Mouse (Mus musculus) limb, embryonic 10.5 days (tissue): ENCODE results near the gene P2rx7. TPM values are rescaled to one million over a fixed set of nuclear protein-coding genes. Genes with fewer than 3 reads are reported as not detected.
"Not testable (repeated sequence)": the region's sequence is repeated elsewhere in the genome, so short reads cannot be mapped to it uniquely, and the experiment has no call there.

Experiments
- DNase-seq: peaks from one replicate; pipeline ENCODE4 v3.0.0-alpha.2; 2017; ENCODE audit warnings: low spot score
- H3K27ac ChIP-seq: fragments of 300-500 bp; sonication (generic); 2 replicates; pipeline ENCODE4 v1.5.1; 2016; ENCODE audit warnings: mild to moderate bottlenecking
- H3K27me3 ChIP-seq: fragments of 300-500 bp; sonication (generic); 2 replicates; pipeline ENCODE4 v1.6.1; 2016; ENCODE audit warnings: low read depth, mild to moderate bottlenecking; ENCODE audit not compliant: poor library complexity, severe bottlenecking
- H3K36me3 ChIP-seq: fragments of 300-500 bp; sonication (generic); 2 replicates; pipeline ENCODE4 v1.6.1; 2016; ENCODE audit warnings: mild to moderate bottlenecking, moderate library complexity
- H3K4me1 ChIP-seq: fragments of 300-500 bp; sonication (generic); 2 replicates; pipeline ENCODE4 v1.6.1; 2016
- H3K4me3 ChIP-seq: fragments of 300-500 bp; sonication (generic); 2 replicates; pipeline ENCODE4 v1.5.1; 2016; ENCODE audit warnings: mild to moderate bottlenecking, moderate library complexity
- H3K9me3 ChIP-seq: fragments of 300-500 bp; sonication (generic); replicated peaks from 2 replicates; pipeline ENCODE4 v1.6.1; 2016; ENCODE audit warnings: mild to moderate bottlenecking
- WGBS: fragments of 180-500 bp; shearing (Covaris S2); methylation state at CpG from one replicate; pipeline ENCODE4 v1.1.7; 2016; 5-methylcytosine and 5-hydroxymethylcytosine counted together
- polyA plus RNA-seq: library from polyadenylated mRNA; unstranded; fragments of >200 nt; fragmentation: Nextera tagmentation; extraction: Ambion mirVana; gene quantifications from 2 replicates; pipeline ENCODE4 v1.2.1, GENCODE M21; 2016

P2rx7 gene
- polyA plus RNA-seq, 1 experiment from 2014 or later: not detected

GRCm38 (mm10) chr5:122649264-122649663 lies 5.6 kb downstream of the P2rx7 start:
- Histone ChIP-seq H3K27me3 (no peaks in the 10 kb centered on the region), H3K9me3 (no peaks in the 10 kb centered on the region), H3K27ac (no peak overlapping the region), H3K36me3 (no peaks in the 10 kb centered on the region), H3K4me3 (no peak overlapping the region), H3K4me1 (peaks cover 15% of the 10 kb centered on the region)
- WGBS: 85% methylated on average over 8 of the region's 8 CpGs
- DNase-seq: no peak

GRCm38 (mm10) chr5:122650100-122650499 lies 6.4 kb downstream of the P2rx7 start:
- WGBS: 87% methylated on average over 8 of the region's 8 CpGs
- Histone ChIP-seq H3K27me3 (no peaks in the 10 kb centered on the region), H3K27ac (no peak overlapping the region), H3K4me3 (no peak overlapping the region), H3K36me3 (no peaks in the 10 kb centered on the region), H3K9me3 (no peaks in the 10 kb centered on the region), H3K4me1 (peaks cover 15% of the 10 kb centered on the region)
- no peak for DNase-seq

- 81% methylated on average over 7 of the region's 7 CpGs for WGBS
- H3K9me3 ChIP-seq: no peaks in the 10 kb centered on the region
- no peak overlapping the region for H3K27ac ChIP-seq
- H3K36me3 ChIP-seq: no peaks in the 10 kb centered on the region
- no peak for DNase-seq
- H3K27me3 ChIP-seq: no peaks in the 10 kb centered on the region
- H3K4me1 ChIP-seq: peaks cover 15% of the 10 kb centered on the region
- no peak overlapping the region for H3K4me3 ChIP-seq
These were observed 8.8 kb downstream of the P2rx7 start for GRCm38 (mm10) chr5:122652506-122652905.

GRCm38 (mm10) chr5:122653112-122653445 lies 9.4 kb downstream of the P2rx7 start:
- no peaks in the 10 kb centered on the region for H3K36me3 ChIP-seq
- H3K27me3 ChIP-seq: no peaks in the 10 kb centered on the region
- H3K4me3 ChIP-seq: no peak overlapping the region
- 82% methylated on average over 10 of the region's 10 CpGs for WGBS
- peaks cover 15% of the 10 kb centered on the region for H3K4me1 ChIP-seq
- peak overlapping the region; percentile 73; the same call in 1 of the 2 replicates for H3K27ac ChIP-seq
- no peak for DNase-seq
- no peaks in the 10 kb centered on the region for H3K9me3 ChIP-seq

GRCm38 (mm10) chr5:122653446-122654267 lies 9.9 kb downstream of the P2rx7 start:
- WGBS: 59% methylated on average over 15 of the region's 15 CpGs
- Histone ChIP-seq H3K27ac (peak overlapping the region; percentile 73), H3K4me1 (peaks cover 15% of the 10 kb centered on the region), H3K9me3 (no peaks in the 10 kb centered on the region), H3K4me3 (no peak overlapping the region), H3K27me3 (no peaks in the 10 kb centered on the region), H3K36me3 (no peaks in the 10 kb centered on the region)
- no peak for DNase-seq

- H3K27me3 ChIP-seq: no peaks in the 10 kb centered on the region
- H3K36me3 ChIP-seq: no peaks in the 10 kb centered on the region
- H3K9me3 ChIP-seq: no peaks in the 10 kb centered on the region
- H3K4me1 ChIP-seq: peaks cover 15% of the 10 kb centered on the region
- 66% methylated on average over 5 of the region's 5 CpGs for WGBS
- H3K4me3 ChIP-seq: no peak overlapping the region
- H3K27ac ChIP-seq: peak overlapping the region; percentile 73
- DNase-seq: no peak
These were observed 10.5 kb downstream of the P2rx7 start for GRCm38 (mm10) chr5:122654268-122654573.

GRCm38 (mm10) chr5:122656808-122657207 lies 13.1 kb downstream of the P2rx7 start:
- H3K36me3 ChIP-seq: no peaks in the 10 kb centered on the region
- no peak for DNase-seq
- H3K9me3 ChIP-seq: no peaks in the 10 kb centered on the region
- H3K4me1 ChIP-seq: peaks cover 15% of the 10 kb centered on the region
- H3K27me3 ChIP-seq: no peaks in the 10 kb centered on the region
- WGBS: 90% methylated on average over 12 of the region's 12 CpGs
- H3K4me3 ChIP-seq: no peak overlapping the region
- no peak overlapping the region for H3K27ac ChIP-seq

- WGBS: 93% methylated on average over 6 of the region's 6 CpGs
- DNase-seq: no peak
These were observed 18.8 kb downstream of the P2rx7 start for GRCm38 (mm10) chr5:122662501-122662900.

GRCm38 (mm10) chr5:122665036-122665435 lies 21.3 kb downstream of the P2rx7 start:
- no peak for DNase-seq
- Histone ChIP-seq H3K4me3 (no peak overlapping the region), H3K36me3 (no peaks in the 10 kb centered on the region), H3K27me3 (no peaks in the 10 kb centered on the region), H3K27ac (no peak overlapping the region), H3K4me1 (peaks cover 11% of the 10 kb centered on the region), H3K9me3 (no peaks in the 10 kb centered on the region)
- WGBS: 70% methylated on average over 5 of the region's 5 CpGs

More at GRCm38 (mm10) chr5:122662501-122662900, 18.8 kb downstream of the P2rx7 start:
- H3K27me3 ChIP-seq: no peaks in the 10 kb centered on the region
- H3K27ac ChIP-seq: no peak overlapping the region
- H3K4me1 ChIP-seq: peaks cover 11% of the 10 kb centered on the region
- H3K4me3 ChIP-seq: no peak overlapping the region
- no peaks in the 10 kb centered on the region for H3K9me3 ChIP-seq
- no peaks in the 10 kb centered on the region for H3K36me3 ChIP-seq

GRCm38 (mm10) chr5:122668981-122669897 lies 25.5 kb downstream of the P2rx7 start:
- no peak overlapping the region for H3K27ac ChIP-seq
- H3K4me1 ChIP-seq: peaks cover 10% of the 10 kb centered on the region
- no peak for DNase-seq
- no peak overlapping the region for H3K4me3 ChIP-seq
- 84% methylated on average over 15 of the region's 15 CpGs for WGBS
- no peaks in the 10 kb centered on the region for H3K36me3 ChIP-seq
- H3K9me3 ChIP-seq: no peaks in the 10 kb centered on the region
- no peaks in the 10 kb centered on the region for H3K27me3 ChIP-seq

GRCm38 (mm10) chr5:122671641-122672040 lies 27.9 kb downstream of the P2rx7 start:
- not testable (repeated sequence) for H3K4me1 ChIP-seq, H3K9me3 ChIP-seq, H3K4me3 ChIP-seq, H3K36me3 ChIP-seq, H3K27ac ChIP-seq, DNase-seq, H3K27me3 ChIP-seq
- WGBS: 81% methylated on average over 7 of the region's 7 CpGs

- Histone ChIP-seq H3K4me3 (no peak overlapping the region), H3K27ac (no peak overlapping the region), H3K9me3 (no peaks in the 10 kb centered on the region), H3K36me3 (no peaks in the 10 kb centered on the region), H3K4me1 (no peaks in the 10 kb centered on the region), H3K27me3 (no peaks in the 10 kb centered on the region)
- 89% methylated on average over 5 of the region's 5 CpGs for WGBS
- DNase-seq: no peak
These were observed 28.6 kb downstream of the P2rx7 start for GRCm38 (mm10) chr5:122672298-122672697.

- Histone ChIP-seq H3K4me1 (no peaks in the 10 kb centered on the region), H3K36me3 (no peaks in the 10 kb centered on the region), H3K27ac (no peak overlapping the region), H3K9me3 (no peaks in the 10 kb centered on the region), H3K4me3 (no peak overlapping the region), H3K27me3 (no peaks in the 10 kb centered on the region)
- DNase-seq: no peak
- WGBS: 85% methylated on average over 8 of the region's 8 CpGs
These were observed 32.3 kb downstream of the P2rx7 start for GRCm38 (mm10) chr5:122676002-122676401.
